Mouse (Mus musculus): ENCODE data around the gene Pla2g2f. TPM values are rescaled to one million over a fixed set of nuclear protein-coding genes. Genes with fewer than 3 reads are reported as not detected.

Pla2g2f gene
- polyA plus RNA-seq, 1 experiment from 2014 or later: 0.09 TPM

Other genes starting within 250 kb of the Pla2g2f start
- gene Vwa5b1, start 121.7 kb downstream of the Pla2g2f start, polyA plus RNA-seq (2014; fragmentation: Nextera tagmentation; extraction: Ambion mirVana): 0.11 TPM in 1 of 2 replicates, not detected in the other
- 0.27 and 1.1 TPM in 2 replicates for gene Pla2g2c, start 32.8 kb downstream of the Pla2g2f start, polyA plus RNA-seq (2014; fragmentation: Nextera tagmentation; extraction: Ambion mirVana)
- 1.9 and 2.3 TPM in 2 replicates for gene Ubxn10, start 20.5 kb downstream of the Pla2g2f start, polyA plus RNA-seq (2014; fragmentation: Nextera tagmentation; extraction: Ambion mirVana)
- gene Pla2g2d, start 18.1 kb upstream of the Pla2g2f start, polyA plus RNA-seq (2014; fragmentation: Nextera tagmentation; extraction: Ambion mirVana): not detected in 2 replicates
- 0.12 TPM in 1 of 2 replicates, not detected in the other for gene Pla2g5, start 105.9 kb upstream of the Pla2g2f start, polyA plus RNA-seq (2014; fragmentation: Nextera tagmentation; extraction: Ambion mirVana)
- not detected in 2 replicates for gene Gm13030, start 116.3 kb upstream of the Pla2g2f start, polyA plus RNA-seq (2014; fragmentation: Nextera tagmentation; extraction: Ambion mirVana)
- not detected in 2 replicates for gene Pla2g2e, start 120.3 kb upstream of the Pla2g2f start, polyA plus RNA-seq (2014; fragmentation: Nextera tagmentation; extraction: Ambion mirVana)
- 3.6 and 3.7 TPM in 2 replicates for gene Otud3, start 156.3 kb upstream of the Pla2g2f start, polyA plus RNA-seq (2014; fragmentation: Nextera tagmentation; extraction: Ambion mirVana)
- not detected in 2 replicates for gene Rnf186, start 209.5 kb upstream of the Pla2g2f start, polyA plus RNA-seq (2014; fragmentation: Nextera tagmentation; extraction: Ambion mirVana)
- 1.0 and 1.4 TPM in 2 replicates for gene Tmco4, start 215.3 kb upstream of the Pla2g2f start, polyA plus RNA-seq (2014; fragmentation: Nextera tagmentation; extraction: Ambion mirVana)